Mouse (Mus musculus) limb, embryonic 13.5 days (tissue): ENCODE measurements around the gene Tinagl1. TPM values are rescaled to one million over a fixed set of nuclear protein-coding genes. Genes with fewer than 3 reads are reported as not detected.

ENCODE experiments used
- ATAC-seq: fragments of 200-750 bp; cut with Nextera tagmentation; 2 replicates; pipeline ENCODE4 v1.8.0; 2017; ENCODE audit warnings: low read depth, moderate number of reproducible peaks, moderate TSS enrichment; ENCODE audit not compliant: low FRiP score
- H3K27ac ChIP-seq: fragments of 300-500 bp; sonication (generic); 2 replicates; pipeline ENCODE4 v1.5.1; 2015; ENCODE audit warnings: inconsistent platforms, mild to moderate bottlenecking, moderate library complexity
- H3K27me3 ChIP-seq: fragments of 300-500 bp; sonication (generic); 2 replicates; pipeline ENCODE4 v1.6.1; 2015; ENCODE audit warnings: mild to moderate bottlenecking, inconsistent platforms
- H3K36me3 ChIP-seq: fragments of 300-500 bp; sonication (generic); 2 replicates; pipeline ENCODE4 v1.6.1; 2015; ENCODE audit warnings: inconsistent platforms, mild to moderate bottlenecking, moderate library complexity
- H3K4me1 ChIP-seq: fragments of 300-500 bp; sonication (generic); 2 replicates; pipeline ENCODE4 v1.6.1; 2015; ENCODE audit warnings: inconsistent platforms
- H3K4me2 ChIP-seq: fragments of 300-500 bp; sonication (generic); replicated peaks from 2 replicates; pipeline ENCODE4 v1.6.1; 2015; ENCODE audit warnings: inconsistent platforms, mild to moderate bottlenecking, moderate library complexity
- H3K4me3 ChIP-seq: fragments of 300-500 bp; sonication (generic); 2 replicates; pipeline ENCODE4 v1.5.1; 2015; ENCODE audit warnings: moderate library complexity, mild to moderate bottlenecking, inconsistent platforms
- H3K9ac ChIP-seq: fragments of 300-500 bp; sonication (generic); 2 replicates; pipeline ENCODE4 v1.6.1; 2015; ENCODE audit warnings: mild to moderate bottlenecking, inconsistent platforms
- H3K9me3 ChIP-seq: fragments of 300-500 bp; sonication (generic); 2 replicates; pipeline ENCODE4 v1.6.1; 2016; ENCODE audit warnings: inconsistent platforms
- WGBS: fragments of 180-500 bp; shearing (Covaris S2); methylation state at CpG from one replicate; pipeline ENCODE4 v1.1.7; 2015; 5-methylcytosine and 5-hydroxymethylcytosine counted together
- polyA plus RNA-seq: library from polyadenylated mRNA; unstranded; fragments of >200 nt; fragmentation: Nextera tagmentation; extraction: Ambion mirVana; gene quantifications from 2 replicates; pipeline ENCODE4 v1.2.1, GENCODE M21; 2015

Gene Tinagl1
- polyA plus RNA-seq, 1 experiment from 2014 or later, result 14.0 TPM

GRCm38 (mm10) chr4:130192266-130192665 is 17.3 kb upstream of the Tinagl1 start:
- no peak overlapping the region for H3K4me2 ChIP-seq
- peaks cover 3% of the 10 kb centered on the region; the same call in 1 of the 2 replicates for H3K4me1 ChIP-seq
- H3K36me3 ChIP-seq, result no peaks in the 10 kb centered on the region
- H3K27me3 ChIP-seq, result 0 out of 2 replicates have a peak, but pooled peaks cover 3% of the 10 kb centered on the region
- no peak overlapping the region for H3K4me3 ChIP-seq
- H3K9me3 ChIP-seq, result no peaks in the 10 kb centered on the region
- 0 out of 2 replicates have a peak overlapping the region, but pooled peaks have one; percentile 19 for H3K9ac ChIP-seq
- WGBS, result 31% methylated on average over 9 of the region's 9 CpGs
- ATAC-seq, result no peak
- no peak overlapping the region for H3K27ac ChIP-seq

GRCm38 (mm10) chr4:130189606-130190005 is 14.7 kb upstream of the Tinagl1 start:
- WGBS, result 40% methylated on average over 7 of the region's 7 CpGs
- ATAC-seq, result no peak
- Histone ChIP-seq H3K27me3 (0 out of 2 replicates have a peak, but pooled peaks cover 3% of the 10 kb centered on the region), H3K4me3 (no peak overlapping the region), H3K27ac (no peak overlapping the region), H3K9me3 (no peaks in the 10 kb centered on the region), H3K4me1 (peaks cover 3% of the 10 kb centered on the region; the same call in 1 of the 2 replicates), H3K9ac (no peak overlapping the region), H3K4me2 (no peak overlapping the region), H3K36me3 (no peaks in the 10 kb centered on the region)

- 0 out of 2 replicates have a peak, but pooled peaks cover 3% of the 10 kb centered on the region for H3K27me3 ChIP-seq
- no peak overlapping the region for H3K9ac ChIP-seq
- peak; percentile 40 for ATAC-seq
- H3K9me3 ChIP-seq, result no peaks in the 10 kb centered on the region
- peak overlapping the region; percentile 27 for H3K4me3 ChIP-seq
- H3K36me3 ChIP-seq, result no peaks in the 10 kb centered on the region
- no peak overlapping the region for H3K27ac ChIP-seq
- H3K4me2 ChIP-seq, result peak overlapping the region; percentile 56
- WGBS, result 2% methylated on average over 13 of the region's 13 CpGs
- peaks cover 3% of the 10 kb centered on the region; the same call in 1 of the 2 replicates for H3K4me1 ChIP-seq
These were observed 13.9 kb upstream of the Tinagl1 start for GRCm38 (mm10) chr4:130188806-130189297.

GRCm38 (mm10) chr4:130186891-130187290 is 12.0 kb upstream of the Tinagl1 start:
- WGBS, result 83% methylated on average over 12 of the region's 12 CpGs
- no peak for ATAC-seq
- no peaks in the 10 kb centered on the region for H3K36me3 ChIP-seq

GRCm38 (mm10) chr4:130186450-130186849 is 11.5 kb upstream of the Tinagl1 start:
- no peak for ATAC-seq
- Histone ChIP-seq H3K9ac (no peak overlapping the region), H3K4me1 (peaks cover 3% of the 10 kb centered on the region; the same call in 1 of the 2 replicates), H3K27me3 (0 out of 2 replicates have a peak, but pooled peaks cover 3% of the 10 kb centered on the region), H3K27ac (no peak overlapping the region), H3K9me3 (no peaks in the 10 kb centered on the region), H3K4me2 (no peak overlapping the region), H3K4me3 (no peak overlapping the region), H3K36me3 (no peaks in the 10 kb centered on the region)
- WGBS, result 77% methylated on average over 9 of the region's 9 CpGs

More at GRCm38 (mm10) chr4:130186891-130187290, 12.0 kb upstream of the Tinagl1 start:
- 0 out of 2 replicates have a peak, but pooled peaks cover 3% of the 10 kb centered on the region for H3K27me3 ChIP-seq
- H3K4me1 ChIP-seq, result peaks cover 3% of the 10 kb centered on the region; the same call in 1 of the 2 replicates
- no peak overlapping the region for H3K4me2 ChIP-seq
- H3K9me3 ChIP-seq, result no peaks in the 10 kb centered on the region
- no peak overlapping the region for H3K4me3 ChIP-seq
- H3K9ac ChIP-seq, result no peak overlapping the region
- no peak overlapping the region for H3K27ac ChIP-seq

- H3K4me3 ChIP-seq, result no peak overlapping the region
- no peak overlapping the region for H3K9ac ChIP-seq
- H3K4me1 ChIP-seq, result peaks cover 3% of the 10 kb centered on the region; the same call in 1 of the 2 replicates
- no peak overlapping the region for H3K27ac ChIP-seq
- no peaks in the 10 kb centered on the region for H3K27me3 ChIP-seq
- WGBS, result 89% methylated on average over 5 of the region's 5 CpGs
- ATAC-seq, result no peak
- no peaks in the 10 kb centered on the region for H3K36me3 ChIP-seq
- H3K4me2 ChIP-seq, result no peak overlapping the region
- no peaks in the 10 kb centered on the region for H3K9me3 ChIP-seq
These were observed 9.0 kb upstream of the Tinagl1 start for GRCm38 (mm10) chr4:130183879-130184278.

GRCm38 (mm10) chr4:130183023-130183422 is 8.1 kb upstream of the Tinagl1 start:
- 76% methylated on average over 13 of the region's 13 CpGs for WGBS
- Histone ChIP-seq H3K4me1 (no peaks in the 10 kb centered on the region), H3K4me3 (no peak overlapping the region), H3K4me2 (no peak overlapping the region), H3K36me3 (no peaks in the 10 kb centered on the region), H3K9ac (no peak overlapping the region), H3K9me3 (no peaks in the 10 kb centered on the region), H3K27ac (no peak overlapping the region), H3K27me3 (no peaks in the 10 kb centered on the region)
- ATAC-seq, result no peak

GRCm38 (mm10) chr4:130181886-130182285 is 7.0 kb upstream of the Tinagl1 start:
- Histone ChIP-seq H3K4me3 (no peak overlapping the region), H3K4me2 (no peak overlapping the region), H3K4me1 (peaks cover 6% of the 10 kb centered on the region), H3K9ac (no peak overlapping the region), H3K36me3 (no peaks in the 10 kb centered on the region), H3K27me3 (no peaks in the 10 kb centered on the region), H3K9me3 (no peaks in the 10 kb centered on the region), H3K27ac (no peak overlapping the region)
- ATAC-seq, result no peak
- 74% methylated on average over 4 of the region's 4 CpGs for WGBS

- Histone ChIP-seq H3K9ac (no peak overlapping the region), H3K9me3 (no peaks in the 10 kb centered on the region), H3K36me3 (no peaks in the 10 kb centered on the region), H3K4me1 (peaks cover 11% of the 10 kb centered on the region), H3K4me2 (no peak overlapping the region), H3K27ac (no peak overlapping the region), H3K27me3 (no peaks in the 10 kb centered on the region), H3K4me3 (no peak overlapping the region)
- 63% methylated on average over 7 of the region's 7 CpGs for WGBS
- ATAC-seq, result no peak
These were observed 6.1 kb upstream of the Tinagl1 start for GRCm38 (mm10) chr4:130180909-130181602.

- Histone ChIP-seq H3K9ac (no peak overlapping the region), H3K9me3 (no peaks in the 10 kb centered on the region), H3K4me1 (peaks cover 21% of the 10 kb centered on the region), H3K27ac (no peak overlapping the region), H3K4me2 (no peak overlapping the region), H3K4me3 (no peak overlapping the region), H3K27me3 (peaks cover 10% of the 10 kb centered on the region; the same call in 1 of the 2 replicates), H3K36me3 (no peaks in the 10 kb centered on the region)
- no peak for ATAC-seq
- 86% methylated on average over 3 of the region's 3 CpGs for WGBS
These were observed 5.0 kb upstream of the Tinagl1 start for GRCm38 (mm10) chr4:130179876-130180275.

GRCm38 (mm10) chr4:130177536-130177935 is 2.6 kb upstream of the Tinagl1 start:
- Histone ChIP-seq H3K4me3 (no peak overlapping the region), H3K9ac (no peak overlapping the region), H3K27me3 (peaks cover 29% of the 10 kb centered on the region), H3K9me3 (no peaks in the 10 kb centered on the region), H3K4me2 (no peak overlapping the region), H3K27ac (no peak overlapping the region), H3K36me3 (no peaks in the 10 kb centered on the region), H3K4me1 (peaks cover 34% of the 10 kb centered on the region)
- ATAC-seq, result no peak
- WGBS, result 66% methylated on average over 7 of the region's 7 CpGs

GRCm38 (mm10) chr4:130177087-130177486 is 2.2 kb upstream of the Tinagl1 start:
- peaks cover 29% of the 10 kb centered on the region for H3K27me3 ChIP-seq
- no peak overlapping the region for H3K4me3 ChIP-seq
- H3K27ac ChIP-seq, result no peak overlapping the region
- no peak for ATAC-seq
- no peaks in the 10 kb centered on the region for H3K36me3 ChIP-seq
- H3K4me2 ChIP-seq, result no peak overlapping the region
- no peaks in the 10 kb centered on the region for H3K9me3 ChIP-seq
- no peak overlapping the region for H3K9ac ChIP-seq
- H3K4me1 ChIP-seq, result peaks cover 38% of the 10 kb centered on the region
- 62% methylated on average over 4 of the region's 4 CpGs for WGBS
